Mouse (Mus musculus) megakaryocyte, adult 5-6 weeks (primary cell): Measurements from ENCODE around the gene Actr1b. TPM values are rescaled to one million over a fixed set of nuclear protein-coding genes. Genes with fewer than 3 reads are reported as not detected.
"Not testable (repeated sequence)": the region's sequence is repeated elsewhere in the genome, so short reads cannot be mapped to it uniquely, and the experiment has no call there.

ENCODE experiments used
- ATAC-seq: 2 replicates; pipeline ENCODE4 v1.8.0; 2016; ENCODE audit warnings: mild to moderate bottlenecking, inconsistent platforms; ENCODE audit not compliant: poor library complexity, severe bottlenecking
- total RNA-seq, 2 experiments: library from RNA; stranded (forward) in 1 of 2; stranded (reverse) in 1 of 2; fragments of 153-499, 151-499 nt in 1 of 2; fragments of 221-1000, 200-1000 nt in 1 of 2; gene quantifications; 2 replicates each; pipeline versions ENCODE4 v1.2.3 to v1.2.4; 2015 to 2017

Actr1b gene
- total RNA-seq, 2 experiments from 2014 or later, result 17.4 to 37.7 TPM

DNA sequence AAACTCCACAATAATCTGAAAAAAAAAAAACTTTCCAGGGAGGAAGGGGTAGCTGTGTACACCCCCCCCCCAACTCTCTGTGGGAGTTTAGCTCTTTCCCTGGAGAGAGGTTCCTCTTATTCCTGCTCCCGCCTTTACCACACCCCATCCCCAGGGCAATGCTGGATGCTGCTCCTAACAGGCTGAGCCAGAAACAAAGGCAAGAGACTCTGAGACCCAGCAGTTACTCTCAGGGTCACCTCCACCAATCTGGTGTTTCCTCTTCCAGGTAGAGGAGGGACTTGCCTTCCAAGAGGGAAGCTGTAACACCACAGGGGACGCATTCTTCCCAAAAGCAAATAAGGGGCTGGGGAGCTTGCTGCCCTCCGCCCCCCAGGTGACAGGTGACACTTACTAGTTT, 6.4 kb downstream of the Actr1b start:
- no peak for ATAC-seq

DNA sequence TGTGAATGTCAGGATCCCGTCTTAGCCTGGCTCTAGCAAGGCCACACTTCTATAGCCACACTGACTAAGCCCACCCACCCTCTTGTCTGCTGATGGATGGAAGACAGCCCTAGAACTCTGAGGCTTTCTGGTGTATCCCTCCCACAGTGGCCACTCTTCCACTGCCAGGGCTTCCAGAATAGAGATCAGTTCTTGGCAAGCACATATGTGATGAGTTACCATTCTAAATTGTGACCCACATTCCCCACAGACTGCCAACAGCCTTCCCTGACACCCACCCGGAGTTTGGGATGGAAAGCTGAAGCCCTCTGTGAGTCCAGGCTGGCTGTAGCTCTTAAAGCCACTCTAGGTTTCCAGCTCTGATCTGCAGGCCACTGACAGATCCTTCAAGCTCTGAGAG, 7.1 kb downstream of the Actr1b start:
- ATAC-seq, result no peak

GRCm38 (mm10) chr1:36697030-36697429, 17.2 kb downstream of the Actr1b start:
- no peak for ATAC-seq

- ATAC-seq, result no peak
These were observed 17.8 kb downstream of the Actr1b start for GRCm38 (mm10) chr1:36696411-36696810.

GRCm38 (mm10) chr1:36694871-36695270, 19.4 kb downstream of the Actr1b start:
- ATAC-seq, result no peak

DNA sequence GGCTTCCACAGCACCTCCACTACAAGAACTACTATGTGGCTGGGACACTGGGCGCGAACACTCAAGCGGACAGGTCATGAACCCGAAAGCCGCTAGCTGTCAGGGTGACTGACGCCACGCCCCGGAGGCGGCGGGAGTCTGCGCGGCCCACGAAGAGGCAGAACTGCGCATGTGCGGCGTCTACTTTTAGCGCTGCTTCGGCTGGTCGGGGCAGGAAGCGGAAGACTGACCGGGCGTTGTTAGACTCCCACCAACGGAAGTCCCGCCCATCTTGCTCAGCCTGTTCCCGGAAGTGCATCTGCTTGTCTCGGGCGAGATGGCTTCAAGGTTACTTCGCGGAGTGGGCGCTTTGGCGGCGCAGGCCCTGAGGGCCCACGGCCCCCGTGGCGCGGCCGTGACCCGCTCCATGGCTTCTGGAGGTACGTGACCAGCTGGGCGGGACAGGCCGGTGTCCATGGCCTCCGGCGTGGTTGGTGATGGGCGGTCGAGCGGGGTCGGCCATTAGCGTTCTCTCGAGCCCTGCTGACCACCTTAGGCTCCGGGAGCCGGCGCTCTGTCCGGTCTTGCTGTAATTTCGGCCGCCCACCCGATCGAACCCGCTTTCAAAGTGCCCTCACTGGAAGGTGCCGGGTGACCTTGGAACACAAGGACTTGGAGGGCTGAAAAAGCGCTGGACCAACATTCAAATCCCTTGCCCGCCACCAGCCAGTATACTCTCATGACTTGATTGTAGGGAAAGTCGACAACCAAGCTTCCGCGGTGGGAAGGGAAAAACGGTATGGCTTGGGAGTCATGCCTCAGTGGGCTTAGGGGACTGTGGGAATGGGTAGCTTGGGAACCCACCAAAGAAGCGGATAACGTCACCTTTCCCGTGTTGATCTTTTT, 22.7 kb downstream of the Actr1b start, which contains the start of gene Cox5b:
Cox5b (plus strand) TSS at position 179 of the 885 bp plus-strand sequence.
- ATAC-seq, result peak; percentile 98

DNA sequence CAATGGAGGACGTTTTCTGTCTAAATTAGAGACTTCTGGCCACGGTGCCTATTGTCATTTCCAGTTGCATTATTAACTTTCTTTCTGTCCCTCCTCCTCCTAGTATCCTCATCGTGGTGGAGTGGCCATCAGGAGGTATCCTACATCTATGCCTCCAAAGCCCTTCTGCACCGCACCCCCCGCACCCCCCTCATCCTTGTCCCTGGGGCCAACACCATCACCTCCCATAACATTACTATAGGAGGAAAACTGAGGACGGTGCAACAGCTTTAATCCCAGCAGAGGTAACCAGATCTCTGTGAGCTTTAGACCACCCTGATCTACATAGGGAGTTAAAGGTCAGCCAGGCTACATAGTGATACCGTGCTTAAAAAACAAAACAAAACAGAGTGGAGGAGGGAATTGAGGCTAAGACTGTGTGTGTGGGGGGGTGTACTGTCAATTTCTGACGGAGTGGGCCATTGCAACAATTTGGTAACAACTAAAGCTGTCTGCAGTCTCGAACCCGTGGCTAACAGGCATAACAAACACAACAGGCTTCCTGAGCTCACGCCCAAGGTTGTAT, 23.5 kb downstream of the Actr1b start:
- no peak for ATAC-seq

- ATAC-seq, result peak; percentile 99
These were observed 30.3 kb downstream of the Actr1b start for GRCm38 (mm10) chr1:36683810-36684467.

DNA sequence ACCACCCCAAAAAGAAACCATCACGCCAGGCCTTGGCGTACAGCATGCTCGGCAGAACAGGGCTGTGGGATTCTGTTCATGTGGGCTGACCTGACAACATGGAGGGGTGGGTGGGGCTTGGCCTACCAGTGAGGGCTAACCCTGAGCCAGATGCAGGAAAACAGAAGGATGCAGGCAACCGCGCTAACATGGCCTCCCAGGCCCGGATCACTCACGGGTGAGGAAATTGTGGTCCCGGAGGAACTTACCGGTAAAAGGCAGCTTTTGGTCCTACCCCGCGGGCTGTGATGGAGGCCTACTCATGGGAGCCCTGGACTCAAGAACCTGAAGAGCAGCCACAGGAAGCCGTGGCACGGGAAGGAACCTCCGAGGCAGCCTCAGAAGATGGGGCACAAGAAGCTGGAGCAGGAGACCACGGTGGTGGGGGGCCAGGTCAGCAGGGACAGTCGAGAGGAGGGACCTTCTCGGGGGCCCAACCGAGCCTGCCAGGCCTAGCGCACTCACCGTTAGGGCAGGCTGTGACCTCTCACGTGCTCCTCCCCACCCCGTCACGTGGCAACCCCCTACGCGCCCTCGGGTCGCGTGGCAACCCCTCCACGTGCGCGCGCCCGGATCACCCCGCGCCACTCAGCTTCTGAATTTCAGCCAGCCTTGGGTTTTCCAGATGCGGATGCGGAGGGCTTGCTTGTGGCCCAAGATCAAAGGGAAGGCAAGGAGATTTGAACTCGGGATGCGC, 31.4 kb downstream of the Actr1b start, which contains the start of gene Fam178b:
Fam178b (minus strand) TSS at position 564 of the 736 bp plus-strand sequence.
- no peak for ATAC-seq

- ATAC-seq, result no peak
These were observed 33.3 kb downstream of the Actr1b start for GRCm38 (mm10) chr1:36680893-36681292.

- no peak for ATAC-seq
These were observed 39.3 kb downstream of the Actr1b start for GRCm38 (mm10) chr1:36674936-36675335.

GRCm38 (mm10) chr1:36672648-36673350, 41.4 kb downstream of the Actr1b start:
- no peak for ATAC-seq

GRCm38 (mm10) chr1:36671260-36671659, 43.0 kb downstream of the Actr1b start:
- no peak for ATAC-seq

GRCm38 (mm10) chr1:36670256-36670655, 44.0 kb downstream of the Actr1b start:
- no peak for ATAC-seq

DNA sequence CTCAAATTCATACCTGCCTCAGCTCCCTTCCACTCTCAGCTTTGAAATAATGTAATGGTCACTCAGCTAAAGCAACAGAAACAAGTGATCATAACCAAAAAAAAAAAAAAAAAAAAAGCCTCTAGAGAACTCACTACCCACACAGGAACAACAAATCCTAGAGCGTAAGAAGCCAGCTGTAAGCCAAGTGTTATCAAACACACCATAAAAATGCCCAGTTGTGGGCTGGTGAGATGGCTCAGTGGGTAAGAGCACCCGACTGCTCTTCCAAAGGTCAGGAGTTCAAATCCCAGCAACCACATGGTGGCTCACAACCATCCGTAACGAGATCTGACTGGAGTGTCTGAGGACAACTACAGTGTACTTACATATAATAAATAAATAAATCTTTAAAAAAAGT, 46.2 kb downstream of the Actr1b start:
- not testable (repeated sequence) for ATAC-seq

DNA sequence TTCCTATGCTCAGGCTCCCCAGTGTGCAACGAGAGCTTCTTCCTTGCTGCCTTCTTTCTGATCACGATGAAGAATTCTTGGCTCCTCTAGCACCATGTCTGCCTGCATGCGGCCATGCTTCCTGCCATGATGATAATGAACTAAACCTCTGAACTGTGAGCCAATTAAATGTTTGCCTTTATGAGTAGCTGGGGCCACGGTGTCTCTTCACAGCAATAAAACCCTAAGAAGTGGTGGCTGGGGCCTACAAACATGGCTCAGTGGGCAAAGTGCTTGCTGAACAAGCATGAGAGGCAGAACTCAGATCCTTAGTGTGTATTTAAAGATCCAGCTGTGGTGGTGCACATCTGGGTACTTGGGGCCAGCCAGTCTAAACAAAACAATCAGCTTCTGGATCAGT, 48.3 kb downstream of the Actr1b start:
- no peak for ATAC-seq

- no peak for ATAC-seq
These were observed 49.0 kb downstream of the Actr1b start for GRCm38 (mm10) chr1:36665165-36665723.

- ATAC-seq, result no peak
These were observed 49.8 kb downstream of the Actr1b start for GRCm38 (mm10) chr1:36664457-36664856.

GRCm38 (mm10) chr1:36658621-36659399, 55.4 kb downstream of the Actr1b start:
- no peak for ATAC-seq
